Mouse (Mus musculus) hindlimb bud, embryonic 11.5 days (tissue): ENCODE measurements around the gene Trpc4ap.
"Not testable (repeated sequence)": the region's sequence is repeated elsewhere in the genome, so short reads cannot be mapped to it uniquely, and the experiment has no call there.

Experiments used
- DNase-seq: peaks from one replicate; pipeline ENCODE4 v3.0.0-alpha.2; 2012; ENCODE audit warnings: low read depth, low spot score; ENCODE audit errors: extremely low spot score

Gene Trpc4ap

DNA sequence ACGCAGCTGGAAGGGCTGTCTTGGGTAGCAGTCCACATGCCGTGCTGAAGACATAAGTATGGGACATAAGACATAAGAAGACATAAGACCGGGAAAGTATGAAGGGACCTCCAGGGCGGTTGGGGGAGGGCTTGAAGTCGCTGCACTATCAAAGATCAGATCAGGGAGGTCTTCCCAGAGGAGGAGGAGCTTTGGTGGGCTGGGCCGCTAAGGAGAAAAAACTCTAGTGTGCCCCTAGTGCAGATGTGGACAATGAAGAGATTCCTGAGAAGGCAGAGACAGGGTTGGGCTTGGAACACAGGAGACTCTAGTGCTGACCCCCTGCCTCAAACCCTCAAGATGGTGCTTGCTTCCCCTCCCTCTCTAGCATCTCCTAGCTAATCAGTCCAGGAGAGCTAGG, 75.2 kb downstream of the Trpc4ap start:
- DNase-seq: no peak

- DNase-seq: no peak
Observed at GRCm38 (mm10) chr2:155613953-155614352, 78.2 kb downstream of the Trpc4ap start.

DNA sequence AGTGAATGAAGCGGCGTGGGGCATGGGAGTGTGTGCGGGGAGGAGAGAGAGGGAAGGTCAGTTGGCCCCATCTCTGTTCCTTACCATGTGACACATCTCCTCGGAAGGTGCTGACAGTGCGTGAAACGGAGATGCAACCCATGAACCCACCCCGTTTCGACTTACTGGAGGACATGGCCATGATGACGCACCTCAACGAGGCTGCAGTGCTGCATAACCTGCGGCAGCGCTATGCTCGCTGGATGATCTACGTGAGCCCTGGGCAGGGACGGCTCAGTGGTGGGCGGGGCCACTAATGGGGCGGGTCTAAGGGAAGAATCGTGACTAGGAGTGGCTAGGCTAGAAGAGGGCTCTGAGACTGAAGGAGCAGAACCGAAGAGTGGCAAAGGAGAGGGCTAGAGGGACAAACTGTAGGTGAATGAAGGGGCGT, 78.8 kb downstream of the Trpc4ap start:
- no peak for DNase-seq

DNA sequence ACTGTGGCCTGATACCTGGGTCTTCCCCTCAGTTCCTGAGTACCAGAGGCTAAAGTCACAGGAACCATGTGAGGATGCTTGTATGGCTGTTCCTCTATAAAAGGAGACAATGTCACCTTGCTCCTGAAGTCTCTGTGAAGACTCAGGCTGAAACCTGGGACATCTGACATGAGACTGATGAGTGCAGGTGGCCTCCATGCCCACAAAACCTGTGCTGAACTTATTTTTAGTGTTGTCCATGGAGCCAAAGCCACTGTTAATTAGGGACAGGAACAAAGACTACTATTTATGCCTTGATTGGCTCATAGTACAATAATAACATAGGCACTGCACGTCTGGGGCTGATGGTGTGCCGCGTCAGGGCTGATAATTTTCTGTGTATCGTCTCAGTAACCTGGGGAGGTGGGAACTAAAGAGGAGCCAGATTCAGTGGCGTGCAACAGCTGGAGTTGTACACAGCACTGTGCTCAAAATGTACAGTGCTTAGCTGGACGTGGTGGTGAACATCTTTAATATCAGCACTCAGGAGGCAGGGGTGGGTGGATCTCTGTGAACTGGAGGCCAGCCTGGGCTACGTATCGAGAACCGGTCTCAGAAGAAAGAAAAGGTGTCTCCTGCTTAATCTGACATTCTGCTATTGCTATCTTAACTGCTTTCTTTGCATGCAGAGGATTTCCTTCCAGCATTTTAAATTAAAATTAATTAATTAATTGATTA, 80.2 kb downstream of the Trpc4ap start:
- no peak for DNase-seq

DNA sequence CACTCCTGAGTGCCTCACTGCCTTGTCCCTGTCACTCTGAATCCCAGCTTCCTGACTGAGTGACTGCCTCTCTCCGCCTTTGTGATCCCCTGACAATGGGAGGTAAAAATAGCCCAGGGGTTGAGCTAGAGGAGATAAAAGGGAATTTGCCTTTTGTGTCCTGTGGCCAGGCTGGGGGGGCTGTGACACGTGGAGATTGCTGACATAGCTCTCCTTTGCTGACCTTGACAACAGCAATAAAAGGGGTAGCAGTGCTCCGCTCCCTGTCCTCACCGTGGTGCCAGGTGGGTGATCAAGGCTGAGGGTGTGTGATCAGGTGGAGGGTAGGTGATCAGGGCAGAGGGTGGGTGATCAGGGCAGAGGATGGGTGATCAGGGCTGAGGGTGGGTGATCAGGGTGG, 81.2 kb downstream of the Trpc4ap start, which contains the start of gene Myh7b:
Gene Myh7b, plus strand, starts transcription at position 235 of the 400 bp plus-strand sequence.
- no peak for DNase-seq

DNA sequence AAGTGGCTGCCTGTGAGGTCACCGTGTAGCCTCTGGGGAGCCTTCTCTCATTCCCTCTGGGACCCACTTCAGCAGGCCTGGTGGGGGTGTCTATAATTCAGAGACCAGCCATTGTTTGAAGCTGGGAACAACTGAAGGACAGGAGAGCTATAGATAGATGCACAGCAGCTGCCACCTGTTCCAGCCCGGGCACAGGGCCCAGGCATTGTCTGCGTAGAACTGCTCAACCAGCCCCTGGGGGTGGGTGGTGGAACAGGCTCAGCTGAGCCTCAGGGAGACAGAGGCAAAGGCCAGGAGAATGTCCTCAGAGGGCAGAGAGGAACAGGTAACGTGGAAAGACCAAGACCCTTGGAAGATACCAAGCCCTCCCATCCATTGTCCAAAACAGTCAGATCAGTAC, 85.8 kb downstream of the Trpc4ap start:
- no peak for DNase-seq

DNA sequence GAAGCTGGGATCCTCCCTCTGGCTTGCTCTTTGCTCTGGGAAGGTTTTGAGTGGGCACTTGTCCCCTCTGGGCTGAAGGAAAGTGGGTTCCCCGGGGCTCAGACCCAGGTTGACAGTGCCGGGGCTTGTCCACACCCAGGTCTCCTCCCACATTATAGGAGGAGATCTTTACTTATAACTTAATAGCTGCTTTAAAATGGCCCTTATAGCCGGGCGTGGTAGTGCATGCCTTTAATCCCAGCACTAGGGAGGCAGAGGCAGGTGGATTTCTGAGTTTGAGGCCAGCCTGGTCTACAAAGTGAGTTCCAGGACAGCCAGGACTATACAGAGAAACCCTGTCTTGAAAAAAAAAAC, 87.0 kb downstream of the Trpc4ap start:
- not testable (repeated sequence) for DNase-seq

DNA sequence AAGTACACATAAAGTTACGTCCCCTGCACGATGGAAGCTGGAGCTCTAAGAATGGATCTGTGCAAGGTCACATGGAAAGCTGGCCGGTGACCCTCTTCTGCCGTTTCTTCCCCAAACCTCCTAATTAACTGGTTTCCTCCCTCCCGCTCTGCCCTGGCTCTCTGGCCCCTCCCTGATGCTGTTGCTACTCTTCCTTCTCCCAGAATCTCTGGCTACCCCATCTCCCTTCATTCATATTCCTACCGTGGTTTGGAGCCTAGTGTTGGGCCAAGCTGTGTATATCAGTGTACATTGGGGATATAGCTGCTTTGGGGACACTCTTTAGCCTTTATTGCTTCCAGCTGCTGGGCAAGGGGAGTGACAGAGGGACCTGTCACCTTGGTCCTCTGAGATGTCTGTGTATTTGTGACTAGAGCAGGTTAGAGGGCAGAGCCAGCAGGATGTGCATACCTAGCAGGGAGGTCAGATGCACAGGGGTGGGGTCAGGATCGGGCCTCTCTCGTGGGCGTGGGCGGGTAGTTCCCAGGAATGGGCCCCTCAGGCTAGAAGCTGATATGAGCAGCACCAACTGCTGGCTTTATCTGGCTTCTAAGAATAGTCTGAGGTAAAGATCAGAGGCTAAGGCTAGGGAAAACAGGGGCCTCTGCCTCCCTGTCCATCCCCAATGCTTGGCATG, 87.5 kb downstream of the Trpc4ap start:
- DNase-seq: no peak

- no peak for DNase-seq
Observed at GRCm38 (mm10) chr2:155603707-155604106, 88.5 kb downstream of the Trpc4ap start.

DNA sequence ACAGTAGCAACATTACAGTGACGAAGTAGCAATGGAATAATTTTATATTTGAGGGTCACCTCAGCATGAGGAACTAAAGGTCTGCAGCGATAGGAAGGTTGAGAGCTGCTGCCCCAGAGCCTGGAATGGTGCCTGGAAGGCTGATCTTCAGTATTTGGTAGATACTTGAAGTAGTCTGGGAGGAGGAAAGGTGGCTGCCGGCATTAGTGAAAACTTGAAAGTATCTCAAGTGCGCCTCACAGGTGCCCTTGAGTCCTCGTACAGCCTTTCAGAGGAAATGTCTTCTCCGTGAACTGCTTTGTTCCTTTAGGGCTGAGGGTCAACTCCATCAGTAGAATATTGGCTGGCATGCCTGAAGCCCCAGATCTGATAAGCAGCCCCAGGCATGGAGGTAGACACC, 96.7 kb downstream of the Trpc4ap start:
- no peak for DNase-seq

DNA sequence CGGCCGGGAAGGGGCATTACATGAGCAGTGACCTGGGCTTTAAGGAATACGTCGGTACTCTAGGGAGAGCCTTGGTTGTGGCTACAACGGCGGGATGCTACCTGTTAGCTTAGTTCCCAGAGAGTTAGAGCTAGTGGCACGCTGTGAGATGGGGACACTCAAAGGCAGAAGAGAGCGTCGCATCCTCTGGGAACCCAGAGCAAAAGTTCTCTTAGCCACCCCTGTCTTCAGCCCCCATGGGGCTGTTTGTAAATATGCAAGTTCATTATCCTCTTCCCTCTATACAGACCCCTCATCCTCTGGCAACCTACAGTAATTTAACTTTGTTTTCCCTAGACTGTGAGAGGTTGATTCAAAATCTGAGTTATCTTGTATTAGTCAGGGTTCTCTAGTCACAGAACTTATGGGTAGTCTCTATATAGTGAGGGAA, 99.3 kb downstream of the Trpc4ap start:
- no peak for DNase-seq

DNA sequence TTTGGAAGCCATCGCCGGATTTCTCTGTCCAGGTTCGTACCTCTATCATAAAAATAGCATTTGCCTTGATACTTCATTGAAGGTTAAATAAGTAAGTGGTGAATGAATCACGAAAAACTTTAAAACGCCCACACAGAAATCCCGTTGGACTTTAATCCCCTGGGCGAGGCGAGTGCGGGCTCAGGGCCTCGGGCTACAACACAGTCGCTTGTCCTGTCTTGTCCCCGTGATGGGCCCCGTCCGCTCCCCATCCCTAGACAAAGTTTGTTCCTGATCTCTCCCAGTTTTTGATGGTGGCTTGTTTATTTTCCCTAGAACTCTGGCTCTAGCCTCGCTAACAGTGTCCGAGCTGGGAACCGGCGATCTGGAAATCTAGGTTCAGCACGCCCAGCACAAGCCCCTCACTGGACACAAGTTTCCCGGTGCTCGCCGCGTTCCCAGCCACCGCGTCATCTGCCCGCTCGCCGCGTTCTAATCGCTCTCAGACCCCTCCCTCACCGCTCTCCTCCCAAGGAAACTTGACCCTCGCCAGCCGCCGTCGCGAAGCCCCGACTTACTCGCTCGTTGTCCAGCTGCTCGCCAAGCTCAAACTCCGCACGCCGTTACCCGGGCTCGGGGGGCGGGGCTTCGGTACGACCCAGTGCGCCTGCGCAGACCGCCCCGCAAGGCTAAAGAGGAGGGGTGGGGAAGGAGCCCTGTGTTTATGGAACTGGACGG, 99.9 kb downstream of the Trpc4ap start, which contains the start of gene Gss:
Gene Gss, minus strand, starts transcription at position 674 of the 717 bp plus-strand sequence.
- peak; percentile 81 for DNase-seq

- no peak for DNase-seq
Observed at GRCm38 (mm10) chr2:155591676-155592075, 100.5 kb downstream of the Trpc4ap start.

GRCm38 (mm10) chr2:155590876-155591275, 101.3 kb downstream of the Trpc4ap start:
- DNase-seq: no peak

DNA sequence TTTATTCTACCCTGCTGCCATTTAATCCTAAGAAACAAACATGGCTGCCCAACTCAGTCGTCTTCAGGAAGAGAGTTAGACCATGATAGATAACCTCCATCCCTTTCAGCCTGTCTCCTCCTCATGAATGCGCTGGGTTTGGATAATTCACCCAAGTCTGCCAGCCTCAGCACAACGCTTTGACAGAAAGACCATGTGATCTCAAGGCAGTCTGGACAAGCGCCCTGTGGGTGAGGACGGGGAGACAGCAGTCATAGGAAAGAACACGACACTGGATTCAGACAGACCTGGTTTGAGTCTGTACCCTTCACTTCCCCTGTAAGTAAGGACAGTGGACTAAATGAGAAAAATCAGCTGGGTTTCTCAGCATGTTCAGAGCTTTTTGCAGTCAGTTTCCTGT, 102.7 kb downstream of the Trpc4ap start:
- no peak for DNase-seq

GRCm38 (mm10) chr2:155588136-155588535, 104.0 kb downstream of the Trpc4ap start:
- no peak for DNase-seq

DNA sequence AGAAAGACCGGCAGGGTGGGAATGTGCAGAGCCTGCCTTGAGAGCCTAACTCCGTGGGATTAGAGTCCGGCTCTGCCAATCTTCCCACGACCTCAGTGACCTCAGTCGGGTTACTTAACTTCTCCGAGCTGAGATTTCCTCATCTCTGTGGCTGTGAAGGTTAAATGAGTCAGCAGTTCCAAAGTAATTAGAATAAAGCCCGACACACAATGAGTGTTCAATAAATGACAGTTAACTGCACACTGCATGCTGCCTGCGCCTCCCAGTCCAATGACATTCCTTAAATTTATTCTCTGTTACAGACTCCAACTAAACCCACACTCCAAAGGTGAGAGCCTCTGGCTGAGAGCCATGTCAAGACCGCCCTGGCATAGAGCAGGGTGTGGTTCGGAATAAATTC, 106.7 kb downstream of the Trpc4ap start:
- no peak for DNase-seq

- no peak for DNase-seq
Observed at GRCm38 (mm10) chr2:155585082-155585481, 107.1 kb downstream of the Trpc4ap start.
